Mouse (Mus musculus): ENCODE data around the gene Ube2v1. TPM values are rescaled to one million over a fixed set of nuclear protein-coding genes. Genes with fewer than 3 reads are reported as not detected.

The Ube2v1 gene
- total and polyA plus RNA-seq, 3 experiments, result 164 to 343 TPM; not detected in 1

DNA sequence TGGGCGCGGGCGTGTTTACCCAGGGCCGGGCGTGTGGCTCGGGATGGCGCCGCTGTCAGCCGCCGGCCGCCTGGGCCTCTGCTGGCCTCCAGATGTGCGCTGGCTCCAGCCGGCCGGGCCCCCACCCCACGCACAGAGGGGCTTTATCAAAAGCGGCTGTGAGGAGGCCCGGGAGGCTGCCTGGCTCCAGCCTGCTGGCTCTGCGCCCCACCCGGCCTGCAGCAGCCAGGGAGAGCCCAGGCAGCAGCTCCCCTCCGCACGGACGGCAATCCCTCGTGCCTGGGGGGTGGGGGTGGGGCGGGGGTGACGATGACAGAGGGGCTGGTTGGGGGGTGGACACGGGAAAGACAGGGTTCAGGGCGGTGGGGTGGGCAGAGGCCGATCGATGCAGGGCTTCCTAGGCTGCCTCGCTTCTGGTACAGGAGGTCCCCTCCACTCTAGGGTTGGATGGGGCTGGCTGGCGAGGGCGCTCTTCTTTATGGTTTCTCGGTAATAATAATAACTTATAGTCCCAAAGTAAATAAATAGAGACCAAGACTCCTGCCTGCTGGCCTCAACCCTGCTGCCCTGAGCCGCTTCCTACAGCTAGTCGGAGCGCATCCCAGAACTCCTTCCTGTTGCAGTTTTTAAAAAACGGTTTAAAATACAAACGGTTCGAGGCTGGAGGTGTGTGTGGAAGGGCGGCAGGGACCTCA is 34.3 kb downstream of the Ube2v1 start:
- H3K27me3 ChIP-seq (ENCODE audit: control insufficient read depth in 1 of 2, insufficient read depth in 2 of 2, low read length in 2 of 2), result no peaks in the 10 kb centered on the region; a peak in 1 of 4 replicates
- no peaks in the 10 kb centered on the region for H3K4me1 ChIP-seq (ENCODE audit: control insufficient read depth in 1 of 2, insufficient read depth in 2 of 2, low read length in 2 of 2)
- H3K36me3 ChIP-seq (ENCODE audit: control insufficient read depth in 1 of 2, insufficient read depth in 2 of 2, low read length in 2 of 2), result no peaks in the 10 kb centered on the region
- no peak overlapping the region for H3K27ac ChIP-seq (ENCODE audit: control insufficient read depth, low read depth, low read length)
- H3K4me3 ChIP-seq (ENCODE audit: control insufficient read depth in 1 of 2, insufficient read depth in 1 of 2, low read depth in 2 of 2, low read length in 2 of 2), result no peak overlapping the region
- DNase-seq (ENCODE audit: low read depth, low spot score), result no peak
- H3K9me3 ChIP-seq (replicated peaks; ENCODE audit: insufficient read depth, low read length), result no peaks in the 10 kb centered on the region
- no peaks in the 10 kb centered on the region for H3K79me2 ChIP-seq (ENCODE audit: control insufficient read depth, insufficient read depth, low read length, poor library complexity)
- H3K9ac ChIP-seq (ENCODE audit: control insufficient read depth, low read depth, low read length, poor library complexity, severe bottlenecking), result no peak overlapping the region
- no peak for TF ChIP-seq KAT2A (conservative IDR thresholded peaks at IDR 0.05; ENCODE audit: low read depth, low read length)
- TF ChIP-seq USF2 (IDR thresholded peaks at IDR 0.05; ENCODE audit: borderline replicate concordance in 1 of 2, insufficient read depth in 1 of 2, low read depth in 1 of 2, low read length in 2 of 2), result no peak
- no peak for TF ChIP-seq SIN3A (IDR thresholded peaks at IDR 0.05; ENCODE audit: low read length)
- no peak for TF ChIP-seq MXI1 (IDR thresholded peaks at IDR 0.05; ENCODE audit: low read depth, low read length)
- TF ChIP-seq RAD21 (IDR thresholded peaks at IDR 0.05; ENCODE audit: low read depth, low read length), result no peak
- no peak for TF ChIP-seq UBTF (IDR thresholded peaks at IDR 0.05; ENCODE audit: borderline replicate concordance, insufficient read depth, low read depth, low read length)
- TF ChIP-seq GATA1 (IDR thresholded peaks at IDR 0.05; ENCODE audit: low read depth, low read length), result no peak
- no peak for TF ChIP-seq NELFE (IDR thresholded peaks at IDR 0.05; ENCODE audit: low read depth, low read length)
- TF ChIP-seq EP300 (IDR thresholded peaks at IDR 0.05; ENCODE audit: low read depth in 1 of 2, low read length in 2 of 2), result no peak
- no peak for TF ChIP-seq MAFK (IDR thresholded peaks at IDR 0.05; ENCODE audit: borderline replicate concordance, low read depth, low read length)
- TF ChIP-seq E2F4 (IDR thresholded peaks at IDR 0.05; ENCODE audit: borderline replicate concordance, low read depth, low read length), result no peak
- TF ChIP-seq MYB (IDR thresholded peaks at IDR 0.05; ENCODE audit: low read depth, low read length), result no peak
- no peak for TF ChIP-seq TCF12 (IDR thresholded peaks at IDR 0.05; ENCODE audit: low read depth, low read length)
- no peak for TF ChIP-seq MEF2A (IDR thresholded peaks at IDR 0.05; ENCODE audit: extremely low read depth, insufficient replicate concordance, low read depth, low read length, poor library complexity, severe bottlenecking)
- no peak for TF ChIP-seq TAL1 (IDR thresholded peaks at IDR 0.05; ENCODE audit: low read length)
- no peak for TF ChIP-seq RCOR1 (IDR thresholded peaks at IDR 0.05; ENCODE audit: low read depth, low read length)
- no peak for TF ChIP-seq MAZ (IDR thresholded peaks at IDR 0.05; ENCODE audit: low read depth, low read length)
- TF ChIP-seq POLR2AphosphoS2 (IDR thresholded peaks at IDR 0.05; ENCODE audit: low read length), result no peak
- no peak for TF ChIP-seq SMC3 (IDR thresholded peaks at IDR 0.05; ENCODE audit: low read depth, low read length)
- no peak for TF ChIP-seq USF1 (IDR thresholded peaks at IDR 0.05; ENCODE audit: low read depth, low read length)
